Mouse (Mus musculus) MEL (cell line): ENCODE measurements around the gene Lcn12.

Source experiments
- CTCF ChIP-seq, 3 experiments: IDR thresholded peaks in 2 of 3; conservative IDR thresholded peaks in 1 of 3; 2 replicates each; pipeline ENCODE4 v1.5.1; 2011 to 2012; ENCODE audit warnings: low read length in 3 of 3, low read depth in 2 of 3, mild to moderate bottlenecking in 2 of 3, improper control_type of control experiment in 1 of 3, inconsistent platforms in 1 of 3, mixed read lengths in 1 of 3, moderate library complexity in 1 of 3; ENCODE audit not compliant: control insufficient read depth in 1 of 3, insufficient read depth in 1 of 3, poor library complexity in 1 of 3, severe bottlenecking in 1 of 3
- ETS1 ChIP-seq: IDR thresholded peaks from 2 replicates; pipeline ENCODE4 v1.6.1; 2012; ENCODE audit warnings: low read depth, mild to moderate bottlenecking, inconsistent platforms, low read length, improper control_type of control experiment, moderate library complexity
- HCFC1 ChIP-seq: IDR thresholded peaks from 2 replicates; pipeline ENCODE4 v1.6.1; 2012; ENCODE audit warnings: low read depth, mild to moderate bottlenecking, inconsistent platforms, low read length, improper control_type of control experiment, moderate library complexity
- NELFE ChIP-seq: IDR thresholded peaks from 2 replicates; pipeline ENCODE4 v1.6.1; 2011; ENCODE audit warnings: low read depth, low read length, improper control_type of control experiment
- NRF1 ChIP-seq: IDR thresholded peaks from 2 replicates; pipeline ENCODE4 v1.6.1; 2014; ENCODE audit warnings: low read depth, mild to moderate bottlenecking, inconsistent platforms, low read length, improper control_type of control experiment, moderate library complexity; ENCODE audit not compliant: poor library complexity, insufficient read depth, severe bottlenecking
- POLR2A ChIP-seq, 2 experiments: IDR thresholded peaks; 2 replicates each; pipeline ENCODE4 v1.6.1; 2011 to 2012; ENCODE audit warnings: low read length in 2 of 2, mild to moderate bottlenecking in 2 of 2, control low read depth in 1 of 2, improper control_type of control experiment in 1 of 2, low read depth in 1 of 2, moderate library complexity in 1 of 2; ENCODE audit not compliant: control insufficient read depth in 1 of 2, insufficient read depth in 1 of 2, poor library complexity in 1 of 2
- POLR2AphosphoS5 ChIP-seq: IDR thresholded peaks from 2 replicates; pipeline ENCODE4 v1.6.1; 2012; ENCODE audit warnings: low read depth, borderline replicate concordance, mild to moderate bottlenecking, inconsistent platforms, low read length, moderate library complexity, mixed read lengths
- USF1 ChIP-seq: IDR thresholded peaks from 2 replicates; pipeline ENCODE4 v1.6.1; 2014; ENCODE audit warnings: low read depth, mild to moderate bottlenecking, inconsistent platforms, low read length, improper control_type of control experiment, moderate library complexity

- TF ChIP-seq CTCF (IDR thresholded peaks at IDR 0.05 in 2 of 3, conservative IDR thresholded peaks at IDR 0.05 in 1 of 3; ENCODE audit: control insufficient read depth in 1 of 3, insufficient read depth in 1 of 3, low read depth in 2 of 3, low read length in 3 of 3, poor library complexity in 1 of 3, severe bottlenecking in 1 of 3) (no peak), NRF1 (no peak), ETS1 (no peak), HCFC1 (no peak), USF1 (no peak), POLR2A (IDR thresholded peaks at IDR 0.05; ENCODE audit: control insufficient read depth in 1 of 2, insufficient read depth in 1 of 2, low read depth in 1 of 2, low read length in 2 of 2, poor library complexity in 1 of 2) (no peak), NELFE (no peak), POLR2AphosphoS5 (no peak)
These were observed 24.5 kb downstream of the Lcn12 start for GRCm38 (mm10) chr2:25468962-25469915.
